ENCODE assay signal across 9 mouse cellular contexts in the genomic region with DNA sequence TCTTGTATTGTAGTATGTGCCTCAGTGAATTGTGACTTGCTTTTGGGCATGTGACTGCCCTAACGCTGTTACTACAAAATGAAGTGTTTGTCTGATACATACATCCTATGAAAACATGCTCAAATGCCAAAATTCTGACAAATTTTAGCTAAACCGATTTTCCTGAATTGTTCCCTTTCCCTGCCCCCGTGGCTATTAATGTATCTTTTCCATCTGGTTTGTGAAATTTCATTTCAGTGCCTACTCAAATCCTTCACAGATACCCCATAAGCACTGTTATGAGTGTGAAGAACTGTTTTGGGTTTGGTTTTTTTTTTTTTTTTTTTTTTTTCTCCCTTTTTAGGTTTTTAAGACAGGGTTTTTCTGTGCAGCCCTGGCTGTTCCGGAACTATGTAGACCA. TPM values are rescaled to one million over a fixed set of nuclear protein-coding genes. Genes with fewer than 3 reads are reported as not detected.
A peak's percentile ranks its signal among the peaks of the same experiment; 100 is the strongest.
DNase-seq lines count a peak whose midpoint lies in the region; ATAC-seq and TF ChIP-seq lines count a peak whose summit lies in the region.
"Had no signal": no experiment of that assay in that cellular context is flagged by ENCODE, and none has a peak within 500 bp of the region (broad histone marks: within the 10 kb centered on the region; RNA-seq: fewer than 3 reads in every experiment).

No protein-coding gene starts in this region.

- H3K9me3 ChIP-seq in heart, embryonic 12.5 days (replicated peaks), result no peaks in the 10 kb centered on the region
- H3K9me3 ChIP-seq in liver, embryonic 13.5 days (replicated peaks), result no peaks in the 10 kb centered on the region

- H3K9ac ChIP-seq in heart, embryonic 12.5 days, result no peak overlapping the region
- H3K9ac ChIP-seq in liver, embryonic 13.5 days, result no peak overlapping the region

- peaks cover 27% of the 10 kb centered on the region for H3K36me3 ChIP-seq in heart, embryonic 12.5 days
- 0 out of 2 replicates have a peak, but pooled peaks cover 1% of the 10 kb centered on the region for H3K36me3 ChIP-seq in testis, adult 2 months (ENCODE audit: control insufficient read depth, insufficient read depth, low read length)
- peaks cover 35% of the 10 kb centered on the region for H3K36me3 ChIP-seq in liver, embryonic 13.5 days

- H3K27ac ChIP-seq in heart, embryonic 12.5 days (ENCODE audit: poor library complexity, severe bottlenecking), result peak overlapping the region; percentile 52; the same call in 1 of the 2 replicates
- no peak overlapping the region; the same call in 1 of the 2 replicates for H3K27ac ChIP-seq in testis, adult 2 months (ENCODE audit: control insufficient read depth, insufficient read depth, low read depth, low read length)
- H3K27ac ChIP-seq in liver, embryonic 13.5 days, result no peak overlapping the region

- no peaks in the 10 kb centered on the region for H3K27me3 ChIP-seq in heart, embryonic 12.5 days (replicated peaks)
- H3K27me3 ChIP-seq in testis, adult 2 months (ENCODE audit: control insufficient read depth, insufficient read depth, low read length), result no peaks in the 10 kb centered on the region
- H3K27me3 ChIP-seq in liver, embryonic 13.5 days, result peaks cover 26% of the 10 kb centered on the region

- no peak for ATAC-seq in heart, embryonic 12.5 days (ENCODE audit: insufficient number of reproducible peaks, low FRiP score)
- ATAC-seq in liver, embryonic 13.5 days (ENCODE audit: low read depth), result no peak; the same call in 1 of the 2 replicates

- TF ChIP-seq POLR2A in testis, adult 2 months (IDR thresholded peaks at IDR 0.05; ENCODE audit: control insufficient read depth, low read depth, low read length), result no peak

- H3K4me2 ChIP-seq in heart, embryonic 12.5 days, result peak overlapping the region; percentile 84
- peak overlapping the region; percentile 76 for H3K4me2 ChIP-seq in liver, embryonic 13.5 days

- H3K4me3 ChIP-seq in heart, embryonic 12.5 days, result peak overlapping the region; percentile 62; the same call in 1 of the 2 replicates
- peak overlapping the region; percentile 82; the same call in 1 of the 2 replicates for H3K4me3 ChIP-seq in testis, adult 2 months (ENCODE audit: control insufficient read depth, low read depth, low read length)
- no peak overlapping the region for H3K4me3 ChIP-seq in liver, embryonic 13.5 days (replicated peaks)

- H3K4me1 ChIP-seq in heart, embryonic 12.5 days (replicated peaks), result peaks cover 35% of the 10 kb centered on the region
- H3K4me1 ChIP-seq in testis, adult 2 months (ENCODE audit: control insufficient read depth, insufficient read depth, low read length), result peaks cover 14% of the 10 kb centered on the region
- peaks cover 20% of the 10 kb centered on the region for H3K4me1 ChIP-seq in liver, embryonic 13.5 days (replicated peaks)

- DNase-seq in heart, adult 8-10 months (ENCODE audit: low spot score), result no peak
- DNase-seq in testis, postnatal 10 days (ENCODE audit: low spot score), result no peak
- no peak for DNase-seq in liver, embryonic 13.5 days
- peak; percentile 86 for DNase-seq in telencephalon, adult 2 months (ENCODE audit: low read depth, low spot score)
- DNase-seq in MN1 (ENCODE audit: low spot score), result no peak
- no peak for DNase-seq in lung, postnatal 10 days

- TF ChIP-seq CTCF in testis, adult 2 months (IDR thresholded peaks at IDR 0.05; ENCODE audit: control insufficient read depth, insufficient read depth, insufficient replicate concordance, low read depth, low read length), result no peak

- WGBS in heart, embryonic 12.5 days, result 75% methylated on average over 4 of the region's 4 CpGs
- WGBS in liver, embryonic 13.5 days (ENCODE audit: insufficient replicate concordance), result 69% methylated on average over 4 of the region's 4 CpGs

RNA-seq across cellular contexts. Expression of a gene that starts 12.3 kb away (rescaled TPM):
- polyA plus RNA-seq in heart, embryonic 12.5 days (2016; fragmentation: Nextera tagmentation; extraction: Ambion mirVana), result 17.1 and 17.3 TPM in 2 replicates
- 1 to 10 TPM in 1 of 4 experiments, under 1 TPM in 3; 0.63 to 1.1 (median 0.95) TPM for total RNA-seq in heart, adult 8-10 months (2022)
- polyA plus RNA-seq in testis, adult 2 months (2012; rRNA removed), result 5.1 and 5.7 TPM in 2 replicates
- polyA plus RNA-seq in liver, embryonic 13.5 days (2015; fragmentation: Nextera tagmentation; extraction: Ambion mirVana), result 1.1 and 1.2 TPM in 2 replicates

RNA-seq across cellular contexts. Expression of a gene that starts 16.7 kb away (rescaled TPM):
- 67.6 and 73.8 TPM in 2 replicates for polyA plus RNA-seq in heart, embryonic 12.5 days (2016; fragmentation: Nextera tagmentation; extraction: Ambion mirVana)
- 10 to 100 TPM; 11.4 to 20.0 (median 13.8) TPM for total RNA-seq in heart, adult 8-10 months (2022)
- polyA plus RNA-seq in testis, adult 2 months (2012; rRNA removed), result 116 and 127 TPM in 2 replicates
- 58.8 and 67.9 TPM in 2 replicates for polyA plus RNA-seq in liver, embryonic 13.5 days (2015; fragmentation: Nextera tagmentation; extraction: Ambion mirVana)

RNA-seq across cellular contexts. Expression of a gene that starts 40.7 kb away (rescaled TPM):
- not detected in 2 replicates for polyA plus RNA-seq in heart, embryonic 12.5 days (2016; fragmentation: Nextera tagmentation; extraction: Ambion mirVana)
- not detected for total RNA-seq in heart, adult 8-10 months (2022)
- polyA plus RNA-seq in testis, adult 2 months (2012; rRNA removed), result 48.3 and 57.0 TPM in 2 replicates
- polyA plus RNA-seq in liver, embryonic 13.5 days (2015; fragmentation: Nextera tagmentation; extraction: Ambion mirVana), result not detected in 2 replicates
- polyA plus RNA-seq: C2C12 had no signal

RNA-seq across cellular contexts. Expression of a gene that starts 55.3 kb away (rescaled TPM):
- polyA plus RNA-seq in heart, embryonic 12.5 days (2016; fragmentation: Nextera tagmentation; extraction: Ambion mirVana), result 1.2 and 2.1 TPM in 2 replicates
- not detected for total RNA-seq in heart, adult 8-10 months (2022)
- polyA plus RNA-seq in testis, adult 2 months (2012; rRNA removed), result 0.11 TPM in 1 of 2 replicates, not detected in the other
- polyA plus RNA-seq in liver, embryonic 13.5 days (2015; fragmentation: Nextera tagmentation; extraction: Ambion mirVana), result 2.7 and 4.1 TPM in 2 replicates

Comparison
In these comparisons a context has a peak if more than half of its experiments do, and no peak if none do; other contexts are left out.
1. RNA of a gene that starts 40.7 kb away (polyA plus RNA-seq): 48.3 to 57.0 TPM in testis, adult 2 months; not detected in heart, embryonic 12.5 days and not detected in liver, embryonic 13.5 days; every median in the first group is over 10 times any median in the second.